9 mouse cellular contexts compared by ENCODE assay signal in genomic region chr10:22658534-22659385, GRCm38 (mm10). TPM values are rescaled to one million over a fixed set of nuclear protein-coding genes. Genes with fewer than 3 reads are reported as not detected.
DNase-seq lines count a peak whose midpoint lies in the region; ATAC-seq and TF ChIP-seq lines count a peak whose summit lies in the region.
"Had no signal": no experiment of that assay in that cellular context is flagged by ENCODE, and none has a peak within 500 bp of the region (broad histone marks: within the 10 kb centered on the region; RNA-seq: fewer than 3 reads in every experiment).

No protein-coding gene starts in this region.

- no peaks in the 10 kb centered on the region for H3K9me3 ChIP-seq in forebrain, embryonic 16.5 days (ENCODE audit: control insufficient read depth, low read length)
- H3K9me3 ChIP-seq in hindbrain, embryonic 16.5 days (ENCODE audit: control insufficient read depth, low read length), result no peaks in the 10 kb centered on the region

- H3K27ac ChIP-seq in forebrain, embryonic 16.5 days (ENCODE audit: low read length), result no peak overlapping the region
- peak overlapping the region; percentile 0; the same call in 1 of the 2 replicates for H3K27ac ChIP-seq in hindbrain, embryonic 16.5 days (ENCODE audit: low read depth, low read length)
- H3K27ac ChIP-seq in left cerebral cortex, adult 2 months, result no peak overlapping the region
- H3K27ac ChIP-seq: macrophage had no signal

- peak; percentile 33 for DNase-seq in gastrocnemius, postnatal 10 days
- no peak for DNase-seq in gastrocnemius, adult 18-20 months (ENCODE audit: low spot score)
- DNase-seq in lung, postnatal 36 days, result peak; percentile 10
- DNase-seq in thymus, postnatal 10 days (ENCODE audit: low spot score in 2 of 2), result no peak
- DNase-seq in left cerebral cortex, adult 2 months (ENCODE audit: extremely low spot score in 1 of 2, low spot score in 2 of 2), result no peak
- DNase-seq in left cerebral cortex, postnatal 25 days (ENCODE audit: low spot score in 2 of 2), result no peak

- intact Hi-C loops in left cerebral cortex, adult 2 months (cut with DNase I), result no loop called here
- intact Hi-C loops in left cerebral cortex, postnatal 25 days (cut with DNase I), result no loop called here

- H3K9ac ChIP-seq in forebrain, embryonic 16.5 days (replicated peaks; ENCODE audit: low read depth, low read length), result no peak overlapping the region
- no peak overlapping the region for H3K9ac ChIP-seq in hindbrain, embryonic 16.5 days (ENCODE audit: low read depth, low read length)

- 7% methylated on average over 23 of the region's 23 CpGs for WGBS in forebrain, embryonic 16.5 days
- WGBS in hindbrain, embryonic 16.5 days, result 19% methylated on average over 23 of the region's 23 CpGs

- H3K36me3 ChIP-seq in forebrain, embryonic 16.5 days (ENCODE audit: control insufficient read depth, insufficient read depth), result no peaks in the 10 kb centered on the region
- H3K36me3 ChIP-seq in hindbrain, embryonic 16.5 days (ENCODE audit: control insufficient read depth, insufficient read depth, low read length), result no peaks in the 10 kb centered on the region

- peaks cover 9% of the 10 kb centered on the region for H3K4me1 ChIP-seq in forebrain, embryonic 16.5 days (replicated peaks; ENCODE audit: control insufficient read depth, insufficient read depth, low read length)
- peaks cover 10% of the 10 kb centered on the region for H3K4me1 ChIP-seq in hindbrain, embryonic 16.5 days (ENCODE audit: control insufficient read depth, insufficient read depth, low read depth, low read length)

- no peak for TF ChIP-seq CTCF in left cerebral cortex, adult 2 months (IDR thresholded peaks at IDR 0.05)

- H3K4me2 ChIP-seq in forebrain, embryonic 16.5 days (ENCODE audit: low read length), result peak overlapping the region; percentile 38
- peak overlapping the region; percentile 41 for H3K4me2 ChIP-seq in hindbrain, embryonic 16.5 days (ENCODE audit: low read length)

- H3K4me3 ChIP-seq in forebrain, embryonic 16.5 days (replicated peaks; ENCODE audit: low read length), result no peak overlapping the region
- no peak overlapping the region; the same call in 1 of the 2 replicates for H3K4me3 ChIP-seq in hindbrain, embryonic 16.5 days (ENCODE audit: low read length)
- no peak overlapping the region for H3K4me3 ChIP-seq in left cerebral cortex, adult 2 months

- H3K27me3 ChIP-seq in forebrain, embryonic 16.5 days (replicated peaks; ENCODE audit: control insufficient read depth, insufficient read depth, low read length), result no peaks in the 10 kb centered on the region
- no peaks in the 10 kb centered on the region for H3K27me3 ChIP-seq in hindbrain, embryonic 16.5 days (replicated peaks; ENCODE audit: control insufficient read depth, insufficient read depth, low read length)

- peak; percentile 94 for ATAC-seq in forebrain, embryonic 16.5 days
- ATAC-seq in hindbrain, embryonic 16.5 days, result peak; percentile 92

RNA-seq across cellular contexts. Expression of gene Slc2a12, which starts 13.9 kb away (rescaled TPM):
- total RNA-seq in gastrocnemius, postnatal 10 days (2021), result 10 to 100 TPM; 13.1 to 15.9 TPM
- 10 to 100 TPM; 12.2 to 15.3 TPM for total RNA-seq in gastrocnemius, adult 18-20 months (2021)
- 4.2 and 5.0 TPM in 2 replicates for polyA plus RNA-seq in forebrain, embryonic 16.5 days (2015; fragmentation: Nextera tagmentation; extraction: Ambion mirVana)
- 7.2 and 7.6 TPM in 2 replicates for polyA plus RNA-seq in hindbrain, embryonic 16.5 days (2015; fragmentation: Nextera tagmentation; extraction: Ambion mirVana)
- 1 to 10 TPM; 4.2 to 4.6 TPM for total RNA-seq in left cerebral cortex, adult 2 months (2021)
- 1 to 10 TPM; 3.5 to 5.0 TPM for total RNA-seq in left cerebral cortex, postnatal 25 days (2021)

Comparison
In these comparisons a context has a peak if more than half of its experiments do, and no peak if none do; other contexts are left out.
1. DNase-seq: peak in gastrocnemius, postnatal 10 days (single experiment) and lung, postnatal 36 days (single experiment); none in gastrocnemius, adult 18-20 months (single experiment), thymus, postnatal 10 days (0 of 2), left cerebral cortex, adult 2 months (0 of 2) and left cerebral cortex, postnatal 25 days (0 of 2).